Mouse (Mus musculus) T-helper 2 cell (primary cell): ENCODE results near the gene Il13ra1.

ENCODE experiments used
- in situ Hi-C: fragments of 300-600 bp; cut with MboI, MseI; formaldehyde crosslinking; loops from one replicate; pipeline ENCODE4 v1.15.1; 2025; ENCODE audit warnings: high pct_unique_total_duplicates

Il13ra1 gene

GRCm38 (mm10) chrX:36111622-36112421 lies at the start of gene Il13ra1:
Gene Il13ra1, plus strand, starts transcription at chrX:36112110.
- in situ Hi-C loops: no loop called here

GRCm38 (mm10) chrX:36073997-36074396 lies 37.9 kb upstream of the Il13ra1 start:
- in situ Hi-C loops: no loop called here

- in situ Hi-C loops: no loop called here
These were observed 34.7 kb upstream of the Il13ra1 start for GRCm38 (mm10) chrX:36077164-36077563.

- in situ Hi-C loops: no loop called here
These were observed 29.0 kb upstream of the Il13ra1 start for GRCm38 (mm10) chrX:36082917-36083316.

GRCm38 (mm10) chrX:36088464-36089256 lies 23.2 kb upstream of the Il13ra1 start:
- in situ Hi-C loops: no loop called here

- in situ Hi-C loops: no loop called here
These were observed 11.0 kb upstream of the Il13ra1 start for GRCm38 (mm10) chrX:36100883-36101282.

GRCm38 (mm10) chrX:36101318-36101717 lies 10.6 kb upstream of the Il13ra1 start:
- in situ Hi-C loops: no loop called here

GRCm38 (mm10) chrX:36108601-36109000 lies 3.3 kb upstream of the Il13ra1 start:
- in situ Hi-C loops: no loop called here

GRCm38 (mm10) chrX:36112422-36112750 lies 476 bp downstream of the Il13ra1 start:
- in situ Hi-C loops: no loop called here

- in situ Hi-C loops: no loop called here
These were observed 3.3 kb downstream of the Il13ra1 start for GRCm38 (mm10) chrX:36115171-36115570.

GRCm38 (mm10) chrX:36129037-36129770 lies 17.3 kb downstream of the Il13ra1 start:
- in situ Hi-C loops: no loop called here

GRCm38 (mm10) chrX:36129771-36130108 lies 17.8 kb downstream of the Il13ra1 start:
- in situ Hi-C loops: no loop called here

GRCm38 (mm10) chrX:36136346-36136745 lies 24.4 kb downstream of the Il13ra1 start:
- in situ Hi-C loops: no loop called here

- in situ Hi-C loops: no loop called here
These were observed 30.2 kb downstream of the Il13ra1 start for GRCm38 (mm10) chrX:36141994-36142639.

GRCm38 (mm10) chrX:36146746-36147145 lies 34.8 kb downstream of the Il13ra1 start:
- in situ Hi-C loops: no loop called here

- in situ Hi-C loops: no loop called here
These were observed 38.2 kb downstream of the Il13ra1 start for GRCm38 (mm10) chrX:36150100-36150499.

- in situ Hi-C loops: no loop called here
These were observed 44.8 kb downstream of the Il13ra1 start for GRCm38 (mm10) chrX:36156677-36157076.

- in situ Hi-C loops: no loop called here
These were observed 49.7 kb downstream of the Il13ra1 start for GRCm38 (mm10) chrX:36161567-36161966.

- in situ Hi-C loops: loop anchor here (10.0 kb wide), 1 partner anchor 349 kb away; no protein-coding TSS in a partner anchor
These were observed 71.7 kb downstream of the Il13ra1 start for GRCm38 (mm10) chrX:36183625-36184024.

- in situ Hi-C loops: loop anchor here (10.0 kb wide), 1 partner anchor 351 kb away; no protein-coding TSS in a partner anchor
These were observed 74.1 kb downstream of the Il13ra1 start for GRCm38 (mm10) chrX:36186036-36186435.

GRCm38 (mm10) chrX:36186443-36186842 lies 74.5 kb downstream of the Il13ra1 start:
- in situ Hi-C loops: loop anchor here (10.0 kb wide), 1 partner anchor 352 kb away; no protein-coding TSS in a partner anchor

- in situ Hi-C loops: no loop called here
These were observed 82.0 kb downstream of the Il13ra1 start for GRCm38 (mm10) chrX:36193951-36194350.
